Mouse (Mus musculus): ENCODE results near the gene Cfap43. TPM values are rescaled to one million over a fixed set of nuclear protein-coding genes. Genes with fewer than 3 reads are reported as not detected.

Cfap43 gene
- total RNA-seq, 2 experiments from 2014 or later: not detected

DNA sequence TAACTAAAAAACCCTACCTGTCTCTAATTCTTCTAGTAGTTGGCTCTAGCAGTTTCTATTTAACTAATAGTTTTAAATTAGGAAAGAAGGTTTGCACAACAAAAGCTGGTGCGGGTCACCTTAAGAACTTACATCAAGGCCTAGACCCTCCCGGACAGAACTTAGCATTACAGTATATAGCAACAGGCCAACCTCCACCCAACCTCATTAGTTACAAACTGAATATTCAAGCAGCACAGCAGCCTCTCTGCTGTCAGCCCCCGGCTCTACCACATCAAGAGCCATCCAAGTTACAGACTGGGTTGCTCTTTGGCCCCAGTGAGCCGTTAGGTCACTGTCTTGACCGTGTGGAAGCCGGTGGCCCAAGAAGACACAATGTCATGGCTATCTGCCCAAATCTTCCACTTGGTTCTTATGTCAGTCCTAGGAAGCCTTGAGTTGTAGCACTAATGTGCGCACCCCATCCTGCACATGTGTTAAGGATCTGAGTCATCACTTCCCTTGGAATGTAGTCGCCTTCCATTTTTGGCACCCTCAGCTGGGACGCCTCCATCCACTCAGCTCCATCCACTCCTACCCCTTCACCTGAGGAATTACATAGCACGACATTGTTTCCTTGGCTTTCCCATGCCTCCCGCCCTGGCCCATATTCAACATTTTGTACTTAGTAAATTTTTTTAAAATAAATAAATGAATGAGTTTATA lies 128.6 kb downstream of the Cfap43 start:
- no peak for DNase-seq

DNA sequence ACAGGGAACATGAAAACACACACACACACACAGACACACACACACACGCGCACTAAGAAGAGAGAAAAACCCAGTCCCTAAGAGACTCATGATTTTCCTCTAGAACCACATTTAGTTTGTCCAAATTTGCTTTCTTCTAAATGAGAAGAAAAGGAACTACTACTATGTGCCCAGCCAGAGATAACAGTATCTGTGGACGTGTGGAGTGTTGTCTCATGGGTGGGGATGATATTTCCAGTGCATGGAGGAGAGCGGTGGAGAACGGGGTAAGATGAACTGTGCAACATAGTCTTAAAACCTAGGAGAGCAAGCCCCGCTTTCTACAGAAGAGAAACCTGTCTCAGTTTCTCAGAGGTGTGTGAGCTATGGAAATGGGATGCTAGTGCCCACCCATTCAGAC lies 135.2 kb downstream of the Cfap43 start:
- no peak for DNase-seq

DNA sequence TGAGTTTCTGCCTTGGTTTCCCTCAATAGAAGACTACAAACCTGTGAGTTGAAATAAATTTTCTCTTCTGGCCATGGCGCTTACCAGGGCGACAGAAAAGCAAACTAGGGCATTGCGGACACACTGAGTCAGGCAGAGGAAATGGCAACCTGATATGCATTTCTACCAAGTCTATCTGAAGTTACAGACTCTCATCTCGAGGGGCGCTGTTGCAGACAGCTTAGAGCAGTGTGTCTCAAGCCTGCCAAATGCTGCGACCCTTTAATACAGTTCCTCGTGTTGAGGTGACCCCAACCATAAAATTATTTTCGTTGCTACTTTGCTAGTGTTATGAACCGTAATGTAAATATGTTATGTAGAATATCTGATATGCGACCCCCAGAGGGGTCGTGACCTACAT lies 138.1 kb downstream of the Cfap43 start:
- DNase-seq: no peak

DNA sequence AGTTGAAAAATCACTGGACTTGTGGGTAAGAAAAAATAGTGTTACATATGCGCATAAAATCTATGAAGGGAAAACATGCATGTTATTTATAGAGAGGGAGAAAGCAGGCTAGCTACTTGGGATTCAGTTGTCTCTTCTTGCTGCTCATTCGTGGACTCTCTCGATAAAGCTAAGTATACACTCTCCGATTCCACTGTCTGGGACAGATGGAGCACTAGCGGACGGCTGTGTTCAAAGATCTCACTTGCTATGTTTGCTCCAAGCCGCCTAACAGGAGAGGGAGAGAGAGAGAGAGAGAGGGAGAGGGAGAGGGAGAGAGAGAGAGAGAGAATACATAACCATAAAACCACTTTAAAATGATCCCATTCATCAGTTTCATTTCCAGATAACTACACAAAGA lies 138.9 kb downstream of the Cfap43 start:
- no peak for DNase-seq

DNA sequence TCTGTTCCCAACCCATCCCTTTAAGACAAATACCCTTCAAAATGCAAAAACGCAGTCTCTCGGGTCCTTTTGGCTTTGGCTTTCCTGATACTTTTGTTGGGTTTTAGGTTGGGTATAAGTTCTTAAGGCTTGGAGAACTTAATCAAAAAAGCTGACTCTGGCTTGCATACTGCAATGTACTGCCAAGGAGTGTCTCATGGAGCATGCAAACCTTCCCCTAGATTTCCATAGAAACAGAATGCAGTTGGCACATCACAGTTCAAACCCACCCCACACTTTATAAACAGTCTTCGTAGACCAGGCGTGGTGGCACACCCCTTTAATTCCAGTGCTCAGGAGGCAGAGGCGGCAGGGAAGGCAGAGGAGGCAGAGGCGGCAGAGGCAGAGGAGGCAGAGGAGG lies 141.2 kb downstream of the Cfap43 start:
- no peak for DNase-seq

DNA sequence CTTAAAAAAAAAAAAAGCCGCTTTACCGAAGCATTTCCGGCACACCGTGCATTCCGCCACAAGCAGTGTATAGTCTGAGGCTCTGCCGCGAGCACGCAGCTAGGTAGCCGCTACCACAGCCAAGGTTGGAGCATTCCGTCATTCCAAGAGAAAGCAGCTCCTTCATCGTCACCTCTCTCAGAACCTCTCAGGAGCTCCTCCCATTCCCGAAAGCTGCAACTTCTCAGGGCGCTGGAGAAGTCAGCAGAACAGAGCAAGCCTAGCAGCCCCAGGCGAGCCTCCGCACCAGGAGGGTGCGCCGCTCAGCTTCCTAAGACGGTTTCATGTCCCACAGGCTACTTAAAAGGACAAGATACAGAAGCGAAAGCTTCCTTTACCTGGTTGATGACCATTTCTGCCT lies 163.5 kb downstream of the Cfap43 start:
- no peak for DNase-seq

DNA sequence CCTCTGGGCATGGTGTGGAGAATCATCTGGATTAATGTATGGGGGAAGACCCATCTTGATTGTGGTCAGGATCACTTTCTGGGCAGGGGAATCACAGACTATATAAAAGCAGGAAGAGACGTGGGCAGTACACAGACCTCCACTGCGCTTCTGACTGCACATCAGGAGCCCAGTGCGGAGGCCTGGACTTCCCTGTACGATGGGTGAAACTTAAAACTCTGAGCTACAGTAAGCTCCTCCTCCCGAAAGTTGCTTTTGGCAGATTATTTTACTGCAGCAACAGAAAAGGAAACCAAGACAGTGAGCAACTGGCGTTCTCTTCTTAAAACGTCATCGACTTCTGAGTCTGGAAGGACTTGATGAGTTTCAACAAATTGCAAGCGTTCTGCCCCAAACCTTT lies 164.2 kb downstream of the Cfap43 start:
- DNase-seq: no peak

DNA sequence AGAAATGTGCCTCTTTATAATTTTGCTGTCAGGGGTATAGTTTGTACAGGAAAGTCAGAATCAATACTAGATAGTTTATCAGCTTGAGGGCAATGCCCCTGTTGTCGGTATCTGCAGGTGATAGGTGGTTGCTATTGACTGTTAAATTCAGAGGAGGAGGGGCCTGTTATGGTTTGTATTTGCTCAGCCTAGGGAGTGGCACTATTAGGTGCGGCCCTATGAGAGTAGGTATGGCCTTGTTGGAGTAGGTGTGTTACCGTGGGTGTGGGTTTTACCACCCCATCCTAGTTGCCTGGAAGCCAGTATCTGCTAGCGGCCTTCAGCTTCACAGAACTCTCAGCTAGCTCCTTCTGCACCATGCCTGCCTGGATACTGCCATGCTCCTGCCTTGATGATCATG lies 165.2 kb downstream of the Cfap43 start:
- no peak for DNase-seq

DNA sequence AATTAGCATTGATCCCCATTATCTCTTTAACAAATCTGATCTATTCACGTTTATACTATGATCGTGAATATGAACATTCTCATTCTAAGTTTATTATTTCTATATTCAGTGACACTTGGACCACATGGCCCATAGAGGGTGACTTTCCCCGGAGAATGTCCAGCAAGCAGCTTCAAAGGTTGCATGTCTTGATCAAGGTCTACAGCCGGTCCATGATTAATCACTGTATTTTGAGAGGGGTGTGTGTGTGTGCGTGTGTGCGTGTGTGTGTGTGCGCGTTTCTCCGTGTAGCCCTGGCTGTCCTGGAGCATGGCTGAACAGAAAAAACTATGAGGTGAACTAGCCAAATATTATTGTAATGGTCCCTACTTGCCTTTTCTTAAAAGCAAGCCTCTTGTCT lies 166.6 kb downstream of the Cfap43 start:
- DNase-seq: no peak

DNA sequence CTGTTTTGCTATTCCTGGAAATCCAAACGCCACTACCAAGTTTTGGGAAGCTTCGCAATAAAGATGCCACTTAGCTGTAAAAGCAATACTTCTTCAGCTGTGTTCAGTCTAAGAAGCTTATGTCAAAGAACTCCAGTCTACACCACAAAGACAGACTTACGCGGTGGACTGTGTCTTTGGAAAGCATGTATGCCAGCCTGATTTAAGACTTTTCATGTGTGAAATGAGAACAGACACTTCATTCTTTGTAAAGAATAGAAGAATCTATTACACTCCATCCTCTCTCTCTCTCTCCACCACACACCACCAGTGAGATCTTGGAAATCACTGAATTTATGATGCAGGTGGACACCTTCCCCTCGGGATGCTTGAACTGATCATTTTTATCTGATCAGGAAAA lies 168.7 kb downstream of the Cfap43 start:
- no peak for DNase-seq

DNA sequence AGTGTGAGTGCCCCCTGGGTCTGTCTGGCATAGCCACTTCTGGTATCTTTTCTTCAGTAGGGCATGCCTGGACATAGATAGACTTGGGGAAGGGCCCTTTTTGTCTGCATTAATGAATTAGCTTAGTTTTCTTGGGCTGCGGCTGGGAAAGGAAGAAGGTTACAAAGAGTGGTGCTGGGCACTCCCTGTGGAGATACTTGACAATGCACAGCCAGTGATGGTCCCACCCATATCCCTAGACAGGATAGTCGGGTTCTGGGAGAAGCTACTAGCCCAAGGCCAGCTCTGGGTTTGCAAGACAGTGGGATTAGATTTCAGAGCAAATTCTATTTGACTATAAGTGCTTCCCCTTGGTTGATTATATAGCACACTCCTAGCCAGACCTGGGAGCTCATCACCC lies 170.1 kb downstream of the Cfap43 start:
- no peak for DNase-seq

DNA sequence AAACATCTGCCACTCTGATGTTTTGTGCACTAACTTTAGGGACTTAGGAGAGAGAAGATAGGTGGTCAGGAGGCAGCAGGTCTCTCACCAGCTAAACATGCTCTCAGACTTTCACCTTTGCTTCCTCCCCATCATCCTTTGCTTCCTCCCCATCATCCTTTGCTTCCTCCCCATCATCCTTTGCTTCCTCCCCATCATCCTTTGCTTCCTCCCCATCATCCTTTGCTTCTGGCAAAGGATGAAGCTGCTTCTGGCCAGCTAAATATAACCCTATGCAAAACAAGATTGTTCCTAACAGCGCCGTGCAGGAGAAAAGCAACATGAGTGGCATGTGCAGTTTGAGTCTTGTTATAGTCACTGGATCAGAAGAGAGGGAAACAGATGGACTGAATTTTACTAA lies 172.0 kb downstream of the Cfap43 start:
- no peak for DNase-seq

DNA sequence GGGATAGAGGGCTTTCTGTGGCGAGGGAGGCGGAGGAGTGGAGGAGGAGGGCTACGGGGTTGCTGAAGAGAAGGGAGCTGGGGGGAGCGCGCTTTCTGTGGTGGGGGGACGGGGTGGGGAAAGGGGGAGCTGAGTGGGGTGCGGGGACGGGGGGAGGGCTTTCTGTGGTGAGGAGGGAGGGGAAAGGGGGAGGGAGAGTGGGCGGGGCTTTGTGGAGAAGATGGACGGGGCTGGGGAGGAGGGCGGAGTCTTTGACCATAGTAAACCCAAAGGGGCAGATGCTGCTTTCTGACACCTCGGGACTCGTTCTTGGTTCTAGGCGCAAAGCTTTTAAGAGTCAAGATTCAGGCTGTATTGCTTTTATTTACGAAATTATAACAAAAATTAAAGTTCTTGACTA lies 187.2 kb downstream of the Cfap43 start:
- DNase-seq: peak; percentile 78

DNA sequence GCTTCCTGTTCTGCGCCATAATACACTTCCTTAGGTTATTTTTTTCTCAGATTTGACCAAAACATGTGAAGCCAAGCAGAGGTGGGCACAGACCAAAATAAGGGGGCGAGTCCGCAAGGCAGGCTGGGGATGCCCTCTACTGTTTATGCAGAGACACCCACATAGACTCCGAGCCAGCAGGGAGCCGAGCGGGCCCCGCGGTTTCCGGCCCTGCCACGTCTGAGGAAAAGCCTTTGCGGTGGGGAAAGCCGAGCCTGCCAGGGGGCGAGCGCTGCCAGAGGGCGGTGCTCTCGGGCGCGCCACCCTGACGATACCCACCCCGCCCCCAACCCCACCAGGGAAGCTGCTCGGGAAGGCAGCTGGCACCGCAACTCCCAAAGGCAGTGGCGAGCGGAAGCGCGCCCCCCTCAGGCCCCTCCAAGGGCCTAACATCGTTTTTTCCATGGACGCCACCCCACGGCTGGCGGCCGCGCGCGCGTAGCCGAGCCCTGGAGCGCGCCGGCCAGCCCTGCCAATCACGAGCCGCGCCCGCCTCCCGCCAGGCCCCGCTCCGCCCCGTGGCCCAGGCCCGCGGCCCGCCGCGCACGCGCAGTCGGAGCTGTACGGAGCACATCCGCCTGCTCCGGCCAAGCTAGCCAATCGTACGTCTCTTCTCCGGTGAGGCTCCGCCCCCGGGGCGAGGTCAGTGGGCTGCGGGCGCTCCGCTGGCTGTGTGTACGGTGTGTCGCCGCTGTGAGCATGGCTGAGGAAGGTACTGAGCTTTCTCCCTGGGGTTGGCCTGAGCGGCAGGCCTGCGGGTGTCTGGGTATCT lies 187.8 kb downstream of the Cfap43 start, which contains the start of gene Sfr1:
Gene Sfr1, plus strand, starts transcription at position 612 of the 811 bp plus-strand sequence.
- peak; percentile 100 for DNase-seq

DNA sequence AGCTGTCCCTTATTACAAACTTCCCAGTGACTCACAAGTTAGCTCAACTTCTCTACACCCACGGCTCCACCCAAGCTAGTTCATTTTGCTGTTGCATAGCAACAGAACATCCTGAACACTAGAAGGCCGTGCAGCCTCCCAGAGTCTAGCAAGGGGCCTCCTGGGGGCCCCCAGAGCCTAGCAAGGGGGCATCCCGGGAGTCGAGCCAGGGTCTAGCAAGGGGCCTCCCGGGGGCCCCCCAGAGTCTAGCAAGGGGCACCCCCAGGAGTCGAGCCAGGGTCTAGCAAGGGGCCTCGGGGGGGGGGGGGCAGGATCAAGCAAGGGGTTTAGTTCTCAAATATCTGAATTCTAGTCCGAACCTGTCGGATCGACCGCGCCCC lies 188.4 kb downstream of the Cfap43 start:
- peak; percentile 65 for DNase-seq

DNA sequence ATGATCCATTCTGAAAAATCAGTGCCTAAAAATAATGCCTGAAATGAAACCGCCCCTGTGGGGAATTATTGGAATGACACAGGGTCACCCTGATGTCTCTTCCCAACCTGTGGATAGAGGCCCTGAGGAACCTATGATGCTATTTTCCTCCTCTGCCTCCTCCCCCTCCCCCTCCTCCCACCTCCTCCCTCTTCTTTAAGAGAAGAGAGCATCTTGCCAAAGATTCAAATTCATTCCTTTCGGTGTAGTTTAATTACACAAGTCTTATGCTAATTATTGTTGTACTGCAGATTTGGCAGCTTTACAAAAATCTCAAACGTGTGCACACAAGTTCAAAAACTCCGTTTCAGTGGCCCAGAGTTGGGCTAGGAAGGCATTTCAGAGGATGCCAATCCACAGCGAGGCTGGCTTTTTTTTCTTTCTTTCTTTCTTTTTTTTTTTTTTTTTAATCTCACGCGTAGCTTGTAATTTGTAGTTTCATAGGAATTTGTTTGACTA lies 193.4 kb downstream of the Cfap43 start:
- no peak for DNase-seq

DNA sequence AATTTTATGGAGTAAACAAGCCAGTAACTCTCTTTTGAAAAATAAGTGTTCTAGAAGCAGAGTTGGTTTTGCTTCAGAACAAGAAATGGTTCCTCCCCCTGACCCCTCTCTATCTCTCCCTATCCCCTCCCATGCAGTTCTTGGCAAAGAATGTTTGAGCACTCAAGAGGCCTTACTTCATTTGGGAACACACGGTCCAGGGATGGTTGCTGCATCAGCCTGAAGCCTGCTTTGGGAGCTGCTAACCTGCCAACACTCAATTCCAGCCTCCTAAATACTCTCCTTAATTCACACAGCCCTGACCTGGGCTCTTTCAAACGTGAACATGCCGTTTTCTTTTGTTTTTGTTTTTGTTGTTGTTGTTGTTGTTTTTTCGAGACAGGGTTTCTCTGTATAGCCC lies 194.2 kb downstream of the Cfap43 start:
- DNase-seq: no peak

DNA sequence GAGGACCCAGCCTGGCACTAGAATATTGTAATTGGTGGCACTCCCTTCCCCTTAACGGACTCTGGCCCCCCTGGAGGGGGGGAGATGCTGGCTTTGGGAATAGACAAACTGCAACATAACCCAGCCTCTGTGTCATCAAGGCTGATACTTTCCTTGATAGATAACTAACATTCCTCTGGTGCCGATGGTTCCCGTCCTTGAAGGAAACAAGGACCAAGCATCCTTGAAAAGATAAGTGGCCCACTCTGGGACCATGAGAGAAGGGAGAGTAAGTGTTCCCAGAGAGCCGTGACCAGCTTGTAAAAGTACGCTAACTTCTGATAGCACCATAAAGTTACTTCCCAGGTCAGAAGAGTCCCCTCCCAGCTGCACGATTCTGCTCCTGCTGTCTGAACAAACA lies 196.6 kb downstream of the Cfap43 start:
- no peak for DNase-seq

DNA sequence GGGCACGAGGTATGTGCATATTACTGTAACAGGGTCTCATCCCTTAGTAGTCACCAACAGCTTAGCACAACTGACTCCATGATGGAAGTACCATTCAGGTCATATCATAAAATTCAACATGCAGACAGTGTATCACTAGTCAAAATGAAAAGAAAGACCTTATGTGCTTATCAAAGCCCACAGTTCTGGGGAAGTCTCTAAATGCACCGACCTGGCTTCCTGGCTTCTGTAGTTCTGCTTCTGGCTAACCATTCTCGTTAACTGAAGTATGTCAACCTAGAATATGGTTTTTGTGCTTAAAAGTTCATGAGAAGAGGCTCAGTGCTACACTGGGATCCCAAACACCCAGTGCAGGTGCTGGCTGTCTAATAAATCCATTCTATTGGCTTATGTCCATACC lies 199.9 kb downstream of the Cfap43 start:
- DNase-seq: no peak

DNA sequence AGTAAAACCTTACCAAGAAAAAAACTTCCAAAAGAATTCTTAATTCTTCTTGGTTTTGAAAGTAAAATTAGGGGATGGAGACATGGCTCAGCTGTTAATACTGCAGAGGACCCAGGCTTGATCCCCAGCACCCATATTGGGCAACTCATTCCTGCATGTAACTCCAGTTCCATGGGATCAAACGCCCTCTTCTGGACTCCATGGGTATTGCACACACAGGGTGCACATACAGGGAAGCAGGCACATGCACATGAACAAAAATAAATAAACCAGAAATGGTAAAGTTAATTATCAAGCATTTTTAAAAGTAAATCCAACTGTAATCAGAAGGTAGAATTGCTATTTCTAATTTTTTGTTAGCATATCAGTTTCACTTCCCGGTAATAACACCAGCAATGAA lies 202.9 kb downstream of the Cfap43 start:
- no peak for DNase-seq

DNA sequence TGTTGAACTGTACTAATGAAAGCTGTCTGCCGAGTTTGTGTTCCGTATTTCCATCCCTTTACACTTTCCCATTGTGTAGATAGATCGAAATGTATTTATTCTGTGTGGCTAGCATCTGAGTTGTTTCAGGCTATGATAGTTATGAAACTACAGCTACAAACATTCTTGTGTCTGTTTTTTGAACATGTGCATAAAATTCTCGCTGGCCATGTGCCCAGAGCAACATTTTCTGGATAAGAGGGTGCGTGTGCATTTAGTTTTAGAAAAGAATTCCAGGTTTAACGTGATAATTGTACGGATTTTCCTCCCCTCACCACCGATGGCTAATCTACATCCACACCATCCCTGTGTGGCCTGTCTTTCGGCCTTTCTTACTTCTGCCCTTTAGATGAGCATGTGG lies 205.6 kb downstream of the Cfap43 start:
- DNase-seq: no peak

DNA sequence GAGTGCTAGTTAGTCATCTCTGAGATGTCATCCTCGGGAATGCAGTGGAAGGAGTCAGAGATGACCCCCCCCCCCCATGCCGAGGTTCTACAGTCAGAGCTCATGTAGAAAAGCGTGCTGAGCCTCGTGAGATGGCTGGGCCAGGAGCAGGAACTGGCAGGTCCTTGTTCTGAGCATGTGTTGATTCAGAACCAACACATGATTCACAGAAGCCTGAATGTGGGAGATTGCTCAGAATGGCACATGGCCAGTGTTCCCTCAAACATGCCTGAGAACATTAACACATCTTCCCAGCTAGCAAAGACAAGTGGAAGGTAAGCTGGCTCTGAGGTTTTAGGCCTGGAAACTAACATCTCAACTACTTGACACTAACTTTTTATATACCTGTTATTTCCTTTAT lies 208.7 kb downstream of the Cfap43 start:
- DNase-seq: no peak

DNA sequence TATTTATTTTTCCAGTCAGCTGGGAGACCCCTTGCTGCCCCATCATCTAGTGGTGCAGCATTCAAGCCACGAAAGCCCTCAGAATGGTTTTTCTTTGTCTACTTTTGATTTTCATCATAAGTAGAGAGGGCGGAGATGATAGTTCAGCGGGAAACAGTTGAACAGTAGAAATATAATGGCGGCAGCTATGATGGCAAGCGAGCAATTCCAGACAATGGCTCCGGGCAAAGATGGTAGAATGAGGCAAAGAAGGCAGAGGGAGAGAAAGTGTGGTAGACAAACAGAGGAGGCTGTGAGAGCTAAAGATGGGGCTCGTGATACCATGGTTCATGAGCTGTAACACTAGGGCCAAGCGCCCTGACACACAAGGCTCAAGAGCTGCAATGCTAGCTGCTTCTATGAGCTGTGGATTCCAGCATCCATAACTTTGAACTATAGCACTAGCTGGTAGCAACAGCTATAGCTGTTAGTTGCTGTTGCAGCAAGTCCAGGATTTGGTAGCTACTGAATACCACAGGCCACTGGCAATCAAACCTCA lies 213.2 kb downstream of the Cfap43 start:
- DNase-seq: no peak

All from gastrocnemius, postnatal 10 days (tissue).